Mouse (Mus musculus) intestine, postnatal 0 days (tissue): Measurements from ENCODE around the gene C77080. TPM values are rescaled to one million over a fixed set of nuclear protein-coding genes. Genes with fewer than 3 reads are reported as not detected.
A peak's percentile ranks its signal among the peaks of the same experiment; 100 is the strongest.

Source experiments
- ATAC-seq: fragments of 200-750 bp; cut with Nextera tagmentation; 2 replicates; pipeline ENCODE4 v1.8.0; 2017; ENCODE audit warnings: mild to moderate bottlenecking, moderate TSS enrichment, moderate library complexity
- H3K27ac ChIP-seq: fragments of 300-500 bp; sonication (generic); 2 replicates; pipeline ENCODE4 v1.5.1; 2014; ENCODE audit warnings: mild to moderate bottlenecking, low read depth, low read length, moderate library complexity
- H3K27me3 ChIP-seq: fragments of 300-500 bp; sonication (generic); replicated peaks from 2 replicates; pipeline ENCODE4 v1.6.1; 2014; ENCODE audit warnings: low read length, mixed read lengths; ENCODE audit not compliant: control insufficient read depth, insufficient read depth
- H3K36me3 ChIP-seq: fragments of 300-500 bp; sonication (generic); 2 replicates; pipeline ENCODE4 v1.6.1; 2014; ENCODE audit warnings: mild to moderate bottlenecking, moderate library complexity; ENCODE audit not compliant: control insufficient read depth, insufficient read depth
- H3K4me1 ChIP-seq: fragments of 300-500 bp; sonication (generic); replicated peaks from 2 replicates; pipeline ENCODE4 v1.6.1; 2014; ENCODE audit warnings: antibody characterized with exemption, low read length, mixed read lengths; ENCODE audit not compliant: control insufficient read depth, insufficient read depth
- H3K4me2 ChIP-seq: fragments of 300-500 bp; sonication (generic); replicated peaks from 2 replicates; pipeline ENCODE4 v1.6.1; 2014; ENCODE audit warnings: low read depth, mild to moderate bottlenecking, moderate library complexity
- H3K4me3 ChIP-seq: fragments of 300-500 bp; sonication (generic); 2 replicates; pipeline ENCODE4 v1.5.1; 2014; ENCODE audit warnings: low read depth, low read length
- H3K9ac ChIP-seq: fragments of 300-500 bp; sonication (generic); 2 replicates; pipeline ENCODE4 v1.6.1; 2014; ENCODE audit warnings: mild to moderate bottlenecking, low read depth, low read length
- H3K9me3 ChIP-seq: fragments of 300-500 bp; sonication (generic); 2 replicates; pipeline ENCODE4 v1.6.1; 2016; ENCODE audit warnings: mixed run types; ENCODE audit not compliant: control insufficient read depth
- CTCF ChIP-seq: sonication (generic); IDR thresholded peaks from 2 replicates; pipeline ENCODE4 v1.5.1; 2016; ENCODE audit warnings: low read depth, mild to moderate bottlenecking, control low read depth, antibody characterized with exemption, moderate library complexity
- WGBS: fragments of 180-500 bp; shearing (Covaris S2); extraction: QIAGEN DNeasy Blood & Tissue Kit; methylation state at CpG from one replicate; pipeline ENCODE4 v1.1.7; 2014; 5-methylcytosine and 5-hydroxymethylcytosine counted together
- polyA plus RNA-seq: library from polyadenylated mRNA; unstranded; fragments of >200 nt; fragmentation: Nextera tagmentation; extraction: Ambion mirVana; gene quantifications from 2 replicates; pipeline ENCODE4 v1.2.1, GENCODE M21; 2015

Gene C77080
- polyA plus RNA-seq, 1 experiment from 2014 or later: 14.3 TPM

GRCm38 (mm10) chr4:129296066-129296465 lies 34.9 kb upstream of the C77080 start:
- Histone ChIP-seq H3K4me1 (no peaks in the 10 kb centered on the region), H3K27ac (no peak overlapping the region), H3K36me3 (no peaks in the 10 kb centered on the region), H3K27me3 (no peaks in the 10 kb centered on the region), H3K4me3 (no peak overlapping the region), H3K9me3 (no peaks in the 10 kb centered on the region), H3K4me2 (no peak overlapping the region), H3K9ac (no peak overlapping the region)
- no peak for TF ChIP-seq CTCF
- WGBS: 65% methylated on average over 7 of the region's 7 CpGs
- no peak for ATAC-seq

DNA sequence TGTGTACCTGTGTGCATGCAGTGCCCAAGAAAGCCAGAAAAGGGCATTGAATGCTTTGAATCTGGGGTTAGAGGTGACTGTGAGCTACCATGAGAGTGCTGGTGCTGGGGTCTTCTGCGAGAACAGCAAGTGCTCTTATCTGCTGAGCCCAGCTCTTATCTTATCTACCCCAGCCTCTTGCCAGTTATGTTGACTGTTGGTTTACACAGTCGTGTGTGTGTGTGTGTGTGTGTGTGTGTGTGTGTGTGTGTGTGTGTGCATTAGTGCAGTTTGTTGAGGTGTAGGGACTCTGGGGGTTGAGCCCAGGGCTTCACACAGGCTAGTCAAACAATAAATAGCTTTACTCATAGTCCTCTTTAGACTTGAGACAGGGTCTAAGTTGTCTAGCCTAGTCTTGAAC lies 34.0 kb upstream of the C77080 start:
- no peak for ATAC-seq

GRCm38 (mm10) chr4:129293702-129294101 lies 32.5 kb upstream of the C77080 start:
- 47% methylated on average over 16 of the region's 16 CpGs for WGBS
- H3K4me3 ChIP-seq: no peak overlapping the region
- ATAC-seq: no peak
- H3K36me3 ChIP-seq: no peaks in the 10 kb centered on the region
- H3K27ac ChIP-seq: no peak overlapping the region
- no peaks in the 10 kb centered on the region for H3K27me3 ChIP-seq
- H3K4me1 ChIP-seq: no peaks in the 10 kb centered on the region
- no peaks in the 10 kb centered on the region for H3K9me3 ChIP-seq
- no peak overlapping the region for H3K4me2 ChIP-seq
- no peak overlapping the region for H3K9ac ChIP-seq
- no peak for TF ChIP-seq CTCF

More for the DNA sequence above, 34.0 kb upstream of the C77080 start:
- Histone ChIP-seq H3K36me3 (no peaks in the 10 kb centered on the region), H3K9me3 (no peaks in the 10 kb centered on the region), H3K4me1 (no peaks in the 10 kb centered on the region), H3K4me2 (no peak overlapping the region), H3K27me3 (no peaks in the 10 kb centered on the region), H3K4me3 (no peak overlapping the region), H3K9ac (no peak overlapping the region), H3K27ac (no peak overlapping the region)
- WGBS: 17% methylated on average over 2 of the region's 2 CpGs
- TF ChIP-seq CTCF: no peak

- Histone ChIP-seq H3K4me1 (no peaks in the 10 kb centered on the region), H3K36me3 (no peaks in the 10 kb centered on the region), H3K9me3 (no peaks in the 10 kb centered on the region), H3K27me3 (no peaks in the 10 kb centered on the region), H3K27ac (no peak overlapping the region), H3K9ac (no peak overlapping the region), H3K4me3 (no peak overlapping the region), H3K4me2 (no peak overlapping the region)
- ATAC-seq: no peak
- 70% methylated on average over 7 of the region's 7 CpGs for WGBS
- TF ChIP-seq CTCF: no peak
Observed at GRCm38 (mm10) chr4:129292831-129293230, 31.6 kb upstream of the C77080 start.

DNA sequence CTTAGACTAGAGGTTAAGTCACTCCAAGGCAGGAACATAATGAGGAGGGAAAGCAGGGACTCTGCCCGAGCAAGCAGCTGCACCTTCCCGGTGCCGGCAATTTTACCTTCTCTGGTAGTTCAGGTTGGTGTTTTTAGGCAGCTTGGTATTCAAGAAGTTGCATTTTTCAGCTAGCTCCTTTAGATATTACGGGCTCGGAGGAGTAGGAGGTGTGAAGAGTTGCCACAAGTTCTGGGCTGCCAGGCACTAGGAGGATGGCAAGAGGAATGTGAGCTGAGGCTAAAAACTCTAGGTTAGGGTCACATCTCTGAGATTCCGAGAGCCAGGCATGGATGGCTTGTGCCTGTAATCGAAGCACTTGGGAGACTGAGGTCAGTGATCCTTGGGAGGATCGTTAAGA lies 28.5 kb upstream of the C77080 start:
- no peak for TF ChIP-seq CTCF
- H3K9me3 ChIP-seq: 0 out of 2 replicates have a peak, but pooled peaks cover 2% of the 10 kb centered on the region
- H3K27me3 ChIP-seq: no peaks in the 10 kb centered on the region
- WGBS: 89% methylated on average over 8 of the region's 8 CpGs
- H3K4me1 ChIP-seq: no peaks in the 10 kb centered on the region
- H3K36me3 ChIP-seq: no peaks in the 10 kb centered on the region
- ATAC-seq: no peak
- H3K27ac ChIP-seq: no peak overlapping the region
- no peak overlapping the region for H3K4me2 ChIP-seq
- H3K4me3 ChIP-seq: no peak overlapping the region
- H3K9ac ChIP-seq: no peak overlapping the region

GRCm38 (mm10) chr4:129288067-129288466 lies 26.9 kb upstream of the C77080 start:
- no peak overlapping the region for H3K27ac ChIP-seq

More at GRCm38 (mm10) chr4:129288067-129288466, 26.9 kb upstream of the C77080 start:
- TF ChIP-seq CTCF: no peak
- Histone ChIP-seq H3K36me3 (no peaks in the 10 kb centered on the region), H3K9ac (no peak overlapping the region; the same call in 1 of the 2 replicates), H3K9me3 (0 out of 2 replicates have a peak, but pooled peaks cover 2% of the 10 kb centered on the region), H3K4me1 (no peaks in the 10 kb centered on the region), H3K4me3 (peak overlapping the region; percentile 48; the same call in 1 of the 2 replicates), H3K4me2 (peak overlapping the region; percentile 96; the same call in 1 of the 2 replicates), H3K27me3 (no peaks in the 10 kb centered on the region)
- 48% methylated on average over 3 of the region's 3 CpGs for WGBS
- ATAC-seq: no peak
